Mouse (Mus musculus) layer of hippocampus, adult 2 months (tissue): ENCODE results near the gene Kcne1. TPM values are rescaled to one million over a fixed set of nuclear protein-coding genes. Genes with fewer than 3 reads are reported as not detected.
A peak's percentile ranks its signal among the peaks of the same experiment; 100 is the strongest.

ENCODE experiments used
- DNase-seq, 2 experiments: peaks; one replicate each; pipeline ENCODE4 v3.0.0; 2022; ENCODE audit warnings: low spot score in 2 of 2
- H3K27ac ChIP-seq: fragments of 200-600 bp; 2 replicates; pipeline ENCODE4 v1.8.1; 2022
- H3K4me3 ChIP-seq: fragments of 200-600 bp; 2 replicates; pipeline ENCODE4 v1.8.1; 2022; ENCODE audit warnings: mild to moderate bottlenecking
- CTCF ChIP-seq: fragments of 200-600 bp; conservative IDR thresholded peaks from 2 replicates; pipeline ENCODE4 v1.8.1; 2022; ENCODE audit warnings: antibody characterized with exemption, mild to moderate bottlenecking, moderate library complexity
- total RNA-seq, 2 experiments: library from RNA; stranded (reverse); gene quantifications; 2 replicates each; pipeline ENCODE4 v1.2.3; 2021

Kcne1 gene
- total RNA-seq, 2 experiments from 2014 or later: not detected

GRCm38 (mm10) chr16:92346297-92346916 is 12.9 kb downstream of the Kcne1 start:
- no peak for DNase-seq
- TF ChIP-seq CTCF: no peak
- Histone ChIP-seq H3K27ac (no peak overlapping the region), H3K4me3 (no peak overlapping the region)

GRCm38 (mm10) chr16:92345177-92345576 is 14.1 kb downstream of the Kcne1 start:
- H3K27ac ChIP-seq: no peak overlapping the region
- no peak overlapping the region for H3K4me3 ChIP-seq
- TF ChIP-seq CTCF: no peak
- no peak for DNase-seq

GRCm38 (mm10) chr16:92340612-92341511 is 18.4 kb downstream of the Kcne1 start:
- H3K4me3 ChIP-seq: peak overlapping the region; percentile 47
- H3K27ac ChIP-seq: no peak overlapping the region
- peak; percentile 92 for TF ChIP-seq CTCF
- peak; percentile 44 to 78 for DNase-seq

DNA sequence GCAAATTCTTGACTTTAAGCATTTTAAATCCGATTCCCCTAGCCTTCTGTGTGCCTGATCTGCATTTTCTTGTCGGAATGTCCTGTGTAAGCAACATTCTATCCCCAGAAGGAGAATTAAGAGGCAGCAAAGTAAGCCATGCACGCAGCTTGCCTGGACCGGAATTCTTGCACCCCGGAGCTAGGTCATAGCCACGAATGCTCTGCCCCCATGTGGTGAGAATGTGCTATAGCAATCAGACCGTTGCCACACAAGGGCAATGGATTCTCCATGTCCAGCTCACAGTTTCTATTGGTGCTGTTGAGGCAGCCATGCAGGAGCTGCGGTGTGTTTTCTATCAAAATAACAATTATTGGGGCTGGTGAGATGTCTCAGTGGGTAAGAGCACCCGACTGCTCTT is 23.0 kb downstream of the Kcne1 start:
- H3K4me3 ChIP-seq: no peak overlapping the region
- H3K27ac ChIP-seq: no peak overlapping the region
- DNase-seq: peak; percentile 55 to 76
- peak; percentile 89 for TF ChIP-seq CTCF

GRCm38 (mm10) chr16:92334600-92334999 is 24.7 kb downstream of the Kcne1 start:
- TF ChIP-seq CTCF: peak; percentile 25
- DNase-seq: no peak
- no peak overlapping the region for H3K4me3 ChIP-seq
- no peak overlapping the region for H3K27ac ChIP-seq

- DNase-seq: no peak
- no peak overlapping the region for H3K27ac ChIP-seq
These were observed 28.3 kb downstream of the Kcne1 start for GRCm38 (mm10) chr16:92330966-92331365.

GRCm38 (mm10) chr16:92327911-92328310 is 31.4 kb downstream of the Kcne1 start:
- Histone ChIP-seq H3K27ac (no peak overlapping the region), H3K4me3 (no peak overlapping the region)
- TF ChIP-seq CTCF: no peak
- no peak for DNase-seq

More at GRCm38 (mm10) chr16:92330966-92331365, 28.3 kb downstream of the Kcne1 start:
- TF ChIP-seq CTCF: no peak
- no peak overlapping the region for H3K4me3 ChIP-seq

DNA sequence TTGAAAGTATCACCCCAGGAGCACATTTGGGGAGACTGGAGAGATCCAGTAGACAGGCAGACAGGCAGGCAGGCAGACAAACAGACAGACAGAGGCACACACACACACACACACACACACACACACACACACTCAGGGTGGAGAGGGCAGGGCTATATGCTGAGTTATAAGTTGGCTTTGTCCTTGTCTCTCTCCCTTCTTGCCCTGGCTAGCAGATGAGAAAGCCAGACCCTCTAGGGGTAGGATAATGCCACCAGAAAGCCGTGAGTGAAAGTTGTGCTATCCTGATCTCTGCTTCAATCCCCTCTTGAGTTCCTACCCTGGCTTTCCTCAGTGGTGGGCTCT is 34.2 kb downstream of the Kcne1 start:
- TF ChIP-seq CTCF: no peak
- no peak for DNase-seq
- no peak overlapping the region for H3K4me3 ChIP-seq
- H3K27ac ChIP-seq: no peak overlapping the region

DNA sequence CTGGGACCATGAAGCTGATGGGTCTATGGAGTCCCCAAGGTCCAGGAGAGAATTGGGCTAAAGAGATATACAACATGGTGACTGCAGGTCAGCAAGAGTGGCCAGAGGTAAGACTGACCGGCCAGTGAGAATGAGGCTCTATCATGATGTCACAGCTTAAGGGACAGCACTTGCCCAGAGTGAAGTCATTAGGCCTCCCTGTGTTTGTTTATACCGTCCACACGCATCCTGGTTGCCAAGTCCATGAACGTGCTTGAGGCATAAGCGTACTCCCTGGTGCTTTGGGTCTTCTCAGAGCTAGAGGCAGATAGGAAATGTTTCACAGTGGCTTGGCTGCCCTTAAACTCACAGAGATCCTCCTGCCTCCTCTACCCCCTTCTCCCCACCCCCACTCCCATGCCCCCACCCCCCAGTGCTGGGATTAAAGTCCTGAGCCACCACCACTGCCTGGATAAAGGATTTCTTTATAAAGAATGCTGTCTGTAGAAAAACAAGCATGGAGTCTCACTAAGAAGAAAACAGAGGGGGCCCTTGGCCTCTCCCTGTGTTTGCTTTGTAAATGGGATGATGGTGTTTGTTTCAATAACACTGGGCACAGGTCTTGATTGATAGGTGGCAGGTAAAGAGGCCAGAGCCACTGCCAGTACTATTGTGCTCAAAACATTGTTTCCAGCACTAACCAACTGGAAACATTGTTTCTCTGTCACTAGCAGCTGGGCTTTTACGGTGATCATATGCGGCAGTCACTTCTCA is 34.8 kb downstream of the Kcne1 start:
- Histone ChIP-seq H3K27ac (no peak overlapping the region), H3K4me3 (no peak overlapping the region)
- DNase-seq: no peak
- TF ChIP-seq CTCF: no peak

DNA sequence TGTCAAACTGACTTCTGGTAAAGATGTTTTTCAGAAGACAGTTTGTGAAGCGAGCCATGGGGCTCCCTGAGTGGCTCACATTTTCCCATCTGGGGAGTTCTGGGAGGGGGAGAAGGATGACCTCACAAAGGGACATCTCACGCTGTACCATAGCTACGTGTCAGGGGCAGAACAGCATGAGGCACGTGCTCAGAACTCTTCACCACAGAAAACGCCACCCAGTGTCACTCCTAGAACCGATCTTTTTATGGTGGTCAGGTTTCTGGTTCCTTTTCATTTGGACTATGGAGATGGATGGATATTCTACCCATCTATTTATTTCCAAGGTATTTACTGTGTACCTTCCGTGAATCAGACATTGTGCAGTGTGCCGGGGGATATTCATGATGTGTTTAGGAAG is 37.9 kb downstream of the Kcne1 start, which contains the start of gene Fam243:
TSS of gene Fam243 (minus strand) at position 101 of the 400 bp plus-strand sequence.
- H3K4me3 ChIP-seq: no peak within 1 kb of the TSS
- DNase-seq: no peak
- TF ChIP-seq CTCF: no peak
- no peak within 1 kb of the TSS for H3K27ac ChIP-seq

- Histone ChIP-seq H3K4me3 (no peak overlapping the region), H3K27ac (no peak overlapping the region)
- no peak for TF ChIP-seq CTCF
- no peak for DNase-seq
These were observed 38.9 kb downstream of the Kcne1 start for GRCm38 (mm10) chr16:92320361-92320760.

DNA sequence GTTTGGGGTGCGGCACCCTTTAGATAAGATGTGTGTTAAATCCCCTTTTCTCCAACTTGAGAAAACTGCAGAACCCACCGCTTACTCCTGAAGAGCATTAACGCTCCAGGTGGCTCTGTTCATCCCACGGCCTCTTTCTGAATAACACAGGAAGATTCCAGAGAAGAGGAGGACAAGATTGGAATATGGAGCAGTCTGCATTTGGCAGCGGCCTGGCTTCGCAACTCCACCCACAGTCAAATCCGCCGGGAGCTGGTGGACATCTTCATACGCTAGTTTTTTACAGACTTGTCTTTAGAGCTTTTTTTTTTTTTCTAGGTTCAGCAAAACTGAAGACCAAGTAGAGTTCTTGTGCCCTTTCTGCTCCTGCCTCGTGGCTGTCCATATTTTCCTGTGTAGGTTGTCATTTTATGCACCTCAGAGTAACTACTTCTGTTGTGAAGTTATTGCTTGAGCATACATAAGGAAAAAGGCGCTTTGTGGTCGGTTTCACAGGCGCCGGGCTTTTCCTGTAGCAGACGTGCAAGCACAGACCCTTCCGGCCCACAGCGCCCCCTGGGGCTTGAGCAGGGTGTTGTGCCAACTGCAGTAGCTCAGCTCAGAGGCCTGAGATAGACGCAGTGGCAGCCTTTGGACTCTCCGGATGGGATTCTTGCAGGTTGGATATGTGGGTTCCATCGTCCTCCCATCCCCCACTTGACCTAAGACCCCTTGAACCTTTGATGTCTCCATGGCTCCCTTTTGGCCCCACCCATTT is 39.7 kb downstream of the Kcne1 start:
- Histone ChIP-seq H3K27ac (no peak overlapping the region), H3K4me3 (no peak overlapping the region)
- peak; percentile 79 for TF ChIP-seq CTCF
- DNase-seq: peak in 1 of 2 experiments; percentile 29
